Mouse (Mus musculus) intestine, postnatal 0 days (tissue): Measurements from ENCODE around the gene Gngt1. TPM values are rescaled to one million over a fixed set of nuclear protein-coding genes. Genes with fewer than 3 reads are reported as not detected.

Experiments
- ATAC-seq: fragments of 200-750 bp; cut with Nextera tagmentation; 2 replicates; pipeline ENCODE4 v1.8.0; 2017; ENCODE audit warnings: mild to moderate bottlenecking, moderate TSS enrichment, moderate library complexity
- H3K27ac ChIP-seq: fragments of 300-500 bp; sonication (generic); 2 replicates; pipeline ENCODE4 v1.5.1; 2014; ENCODE audit warnings: mild to moderate bottlenecking, low read depth, low read length, moderate library complexity
- H3K27me3 ChIP-seq: fragments of 300-500 bp; sonication (generic); replicated peaks from 2 replicates; pipeline ENCODE4 v1.6.1; 2014; ENCODE audit warnings: low read length, mixed read lengths; ENCODE audit not compliant: control insufficient read depth, insufficient read depth
- H3K36me3 ChIP-seq: fragments of 300-500 bp; sonication (generic); 2 replicates; pipeline ENCODE4 v1.6.1; 2014; ENCODE audit warnings: mild to moderate bottlenecking, moderate library complexity; ENCODE audit not compliant: control insufficient read depth, insufficient read depth
- H3K4me1 ChIP-seq: fragments of 300-500 bp; sonication (generic); replicated peaks from 2 replicates; pipeline ENCODE4 v1.6.1; 2014; ENCODE audit warnings: antibody characterized with exemption, low read length, mixed read lengths; ENCODE audit not compliant: control insufficient read depth, insufficient read depth
- H3K4me2 ChIP-seq: fragments of 300-500 bp; sonication (generic); replicated peaks from 2 replicates; pipeline ENCODE4 v1.6.1; 2014; ENCODE audit warnings: low read depth, mild to moderate bottlenecking, moderate library complexity
- H3K4me3 ChIP-seq: fragments of 300-500 bp; sonication (generic); 2 replicates; pipeline ENCODE4 v1.5.1; 2014; ENCODE audit warnings: low read depth, low read length
- H3K9ac ChIP-seq: fragments of 300-500 bp; sonication (generic); 2 replicates; pipeline ENCODE4 v1.6.1; 2014; ENCODE audit warnings: mild to moderate bottlenecking, low read depth, low read length
- H3K9me3 ChIP-seq: fragments of 300-500 bp; sonication (generic); 2 replicates; pipeline ENCODE4 v1.6.1; 2016; ENCODE audit warnings: mixed run types; ENCODE audit not compliant: control insufficient read depth
- CTCF ChIP-seq: sonication (generic); IDR thresholded peaks from 2 replicates; pipeline ENCODE4 v1.5.1; 2016; ENCODE audit warnings: low read depth, mild to moderate bottlenecking, control low read depth, antibody characterized with exemption, moderate library complexity
- WGBS: fragments of 180-500 bp; shearing (Covaris S2); extraction: QIAGEN DNeasy Blood & Tissue Kit; methylation state at CpG from one replicate; pipeline ENCODE4 v1.1.7; 2014; 5-methylcytosine and 5-hydroxymethylcytosine counted together
- polyA plus RNA-seq: library from polyadenylated mRNA; unstranded; fragments of >200 nt; fragmentation: Nextera tagmentation; extraction: Ambion mirVana; gene quantifications from 2 replicates; pipeline ENCODE4 v1.2.1, GENCODE M21; 2015

The Gngt1 gene
- polyA plus RNA-seq, 1 experiment from 2014 or later, result not detected

GRCm38 (mm10) chr6:4008501-4009040 lies 15.0 kb downstream of the Gngt1 start:
- Histone ChIP-seq H3K4me2 (no peak overlapping the region), H3K27me3 (no peaks in the 10 kb centered on the region), H3K36me3 (no peaks in the 10 kb centered on the region), H3K4me3 (no peak overlapping the region), H3K9ac (no peak overlapping the region), H3K27ac (no peak overlapping the region), H3K9me3 (no peaks in the 10 kb centered on the region), H3K4me1 (no peaks in the 10 kb centered on the region)
- no peak for TF ChIP-seq CTCF
- ATAC-seq, result no peak
- 46% methylated on average over 2 of the region's 2 CpGs for WGBS

GRCm38 (mm10) chr6:4009548-4009947 lies 16.0 kb downstream of the Gngt1 start:
- Histone ChIP-seq H3K9me3 (no peaks in the 10 kb centered on the region), H3K27me3 (no peaks in the 10 kb centered on the region), H3K4me1 (no peaks in the 10 kb centered on the region), H3K27ac (no peak overlapping the region), H3K4me2 (no peak overlapping the region), H3K36me3 (no peaks in the 10 kb centered on the region), H3K4me3 (no peak overlapping the region), H3K9ac (no peak overlapping the region)
- TF ChIP-seq CTCF, result no peak
- no peak for ATAC-seq

GRCm38 (mm10) chr6:4022645-4023044 lies 29.1 kb downstream of the Gngt1 start:
- WGBS, result 47% methylated on average over 1 of the region's 1 CpGs
- no peaks in the 10 kb centered on the region for H3K36me3 ChIP-seq
- no peak for ATAC-seq
- H3K27ac ChIP-seq, result no peak overlapping the region
- no peaks in the 10 kb centered on the region for H3K4me1 ChIP-seq
- no peaks in the 10 kb centered on the region for H3K27me3 ChIP-seq
- H3K9ac ChIP-seq, result no peak overlapping the region
- TF ChIP-seq CTCF, result no peak
- no peak overlapping the region for H3K4me2 ChIP-seq
- no peaks in the 10 kb centered on the region for H3K9me3 ChIP-seq
- H3K4me3 ChIP-seq, result no peak overlapping the region

GRCm38 (mm10) chr6:4026367-4026766 lies 32.8 kb downstream of the Gngt1 start:
- Histone ChIP-seq H3K4me1 (no peaks in the 10 kb centered on the region), H3K4me2 (no peak overlapping the region), H3K9me3 (no peaks in the 10 kb centered on the region), H3K36me3 (no peaks in the 10 kb centered on the region), H3K27me3 (no peaks in the 10 kb centered on the region), H3K9ac (no peak overlapping the region), H3K27ac (no peak overlapping the region), H3K4me3 (no peak overlapping the region)
- 58% methylated on average over 2 of the region's 2 CpGs for WGBS
- no peak for TF ChIP-seq CTCF
- no peak for ATAC-seq

- no peak for TF ChIP-seq CTCF
- no peaks in the 10 kb centered on the region for H3K9me3 ChIP-seq
- 78% methylated on average over 3 of the region's 3 CpGs for WGBS
- no peaks in the 10 kb centered on the region for H3K4me1 ChIP-seq
- H3K4me3 ChIP-seq, result no peak overlapping the region
- H3K9ac ChIP-seq, result no peak overlapping the region
- H3K36me3 ChIP-seq, result no peaks in the 10 kb centered on the region
- H3K27me3 ChIP-seq, result no peaks in the 10 kb centered on the region
- no peak overlapping the region for H3K27ac ChIP-seq
- ATAC-seq, result no peak
- H3K4me2 ChIP-seq, result no peak overlapping the region
Observed at GRCm38 (mm10) chr6:4030956-4031355, 37.4 kb downstream of the Gngt1 start.

GRCm38 (mm10) chr6:4041821-4042220 lies 48.2 kb downstream of the Gngt1 start:
- Histone ChIP-seq H3K36me3 (no peaks in the 10 kb centered on the region), H3K9ac (no peak overlapping the region), H3K9me3 (no peaks in the 10 kb centered on the region), H3K27ac (no peak overlapping the region), H3K4me1 (no peaks in the 10 kb centered on the region), H3K4me3 (no peak overlapping the region), H3K4me2 (no peak overlapping the region), H3K27me3 (no peaks in the 10 kb centered on the region)
- ATAC-seq, result no peak
- WGBS, result 39% methylated on average over 1 of the region's 1 CpGs
- no peak for TF ChIP-seq CTCF

Other genes with a start within 250 kb of the Gngt1 start
- gene Calcr, start 229.1 kb upstream of the Gngt1 start, polyA plus RNA-seq, result 0.05 and 0.12 TPM in 2 replicates
- 7.1 and 8.2 TPM in 2 replicates for gene Tfpi2, start 4.9 kb upstream of the Gngt1 start, polyA plus RNA-seq
- gene Gng11, start 10.1 kb downstream of the Gngt1 start, polyA plus RNA-seq, result 93.7 and 100 TPM in 2 replicates
- 103 and 110 TPM in 2 replicates for gene Bet1, start 93.2 kb downstream of the Gngt1 start, polyA plus RNA-seq